Mouse (Mus musculus) fibroblast of lung, adult 2 months (primary cell): Measurements from ENCODE around the gene Rpl5.
A peak's percentile ranks its signal among the peaks of the same experiment; 100 is the strongest.

Experiments
- DNase-seq: peaks from one replicate; pipeline ENCODE4 v3.0.0-alpha.2; 2011; ENCODE audit warnings: low read depth

The Rpl5 gene

GRCm38 (mm10) chr5:107943526-107943925 lies 43.2 kb downstream of the Rpl5 start:
- DNase-seq, result no peak

DNA sequence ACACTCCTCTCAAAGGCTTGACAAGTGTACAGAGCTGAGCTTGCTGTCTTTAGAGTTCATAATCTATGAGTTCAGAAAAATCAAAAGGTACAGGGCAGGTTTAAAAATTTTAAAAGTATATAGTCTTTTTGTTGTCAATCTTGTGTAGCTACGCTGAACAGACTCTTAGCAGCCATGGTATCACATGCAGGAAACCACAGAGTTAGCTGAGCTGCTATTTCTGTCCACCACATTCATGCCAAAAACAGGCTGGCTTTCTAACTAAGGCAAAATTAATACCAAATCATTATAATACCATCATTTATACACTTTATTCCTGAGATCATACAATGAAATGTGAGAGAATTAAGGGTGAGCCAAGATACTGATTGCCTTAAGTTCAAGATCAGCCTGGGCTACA lies 46.2 kb downstream of the Rpl5 start:
- DNase-seq, result no peak

- DNase-seq, result peak; percentile 90
These were observed 47.2 kb downstream of the Rpl5 start for GRCm38 (mm10) chr5:107947548-107947947.

- no peak for DNase-seq
These were observed 48.6 kb downstream of the Rpl5 start for GRCm38 (mm10) chr5:107948899-107949298.

- DNase-seq, result no peak
These were observed 49.3 kb downstream of the Rpl5 start for GRCm38 (mm10) chr5:107949607-107950006.

DNA sequence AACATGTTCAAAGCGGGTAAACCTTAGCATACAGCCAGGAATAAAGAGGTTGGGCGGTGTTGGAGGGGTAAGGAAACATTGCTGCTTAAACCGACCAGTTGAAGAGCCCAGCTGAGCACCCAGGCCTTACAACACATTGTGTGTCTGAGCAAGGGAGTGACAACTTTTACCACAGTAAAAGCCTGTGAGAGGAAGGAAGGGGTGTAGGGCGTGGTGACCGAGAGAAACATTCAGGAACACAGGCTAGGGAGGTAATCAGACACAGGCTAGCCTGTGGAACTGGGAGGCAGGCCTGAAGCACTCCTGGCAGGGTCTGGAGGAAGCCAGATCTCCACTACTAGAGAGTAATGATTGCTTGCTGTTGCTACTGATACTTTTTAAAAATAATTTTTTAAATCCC lies 50.3 kb downstream of the Rpl5 start:
- DNase-seq, result no peak
